Mouse (Mus musculus): ENCODE results near the gene Grid1.

- TF ChIP-seq CTCF (IDR thresholded peaks at IDR 0.05; ENCODE audit: low read depth, low read length) (peak; percentile 51), POLR2A (IDR thresholded peaks at IDR 0.05; ENCODE audit: insufficient read depth, low read length) (no peak), EP300 (IDR thresholded peaks at IDR 0.05; ENCODE audit: insufficient read depth, low read depth, low read length) (no peak)
Observed at GRCm38 (mm10) chr14:35026686-35027085, 206.8 kb downstream of the Grid1 start.
